Mouse (Mus musculus): ENCODE data around the gene Mgst2.

Gene Mgst2

GRCm38 (mm10) chr3:51654303-51655055 is 5.7 kb upstream of the Mgst2 start:
- no peak for DNase-seq (ENCODE audit: low read depth, low spot score)

- no peak for DNase-seq (ENCODE audit: low read depth, low spot score)
These were observed 745 bp upstream of the Mgst2 start for GRCm38 (mm10) chr3:51659415-51659814.

- no peak for DNase-seq (ENCODE audit: low read depth, low spot score)
These were observed 689 bp downstream of the Mgst2 start for GRCm38 (mm10) chr3:51660821-51661276.

GRCm38 (mm10) chr3:51661376-51661775 is 1.2 kb downstream of the Mgst2 start:
- no peak for DNase-seq (ENCODE audit: low read depth, low spot score)

- DNase-seq (ENCODE audit: low read depth, low spot score): no peak
These were observed 1.9 kb downstream of the Mgst2 start for GRCm38 (mm10) chr3:51661880-51662550.

GRCm38 (mm10) chr3:51662557-51662956 is 2.4 kb downstream of the Mgst2 start:
- no peak for DNase-seq (ENCODE audit: low read depth, low spot score)

GRCm38 (mm10) chr3:51668607-51669006 is 8.4 kb downstream of the Mgst2 start:
- no peak for DNase-seq (ENCODE audit: low read depth, low spot score)

GRCm38 (mm10) chr3:51670414-51671070 is 10.4 kb downstream of the Mgst2 start:
- DNase-seq (ENCODE audit: low read depth, low spot score): no peak

GRCm38 (mm10) chr3:51671071-51671469 is 10.9 kb downstream of the Mgst2 start:
- no peak for DNase-seq (ENCODE audit: low read depth, low spot score)

- DNase-seq (ENCODE audit: low read depth, low spot score): no peak
These were observed 12.5 kb downstream of the Mgst2 start for GRCm38 (mm10) chr3:51672631-51673030.

GRCm38 (mm10) chr3:51673408-51674086 is 13.4 kb downstream of the Mgst2 start:
- DNase-seq (ENCODE audit: low read depth, low spot score): no peak

- no peak for DNase-seq (ENCODE audit: low read depth, low spot score)
These were observed 14.8 kb downstream of the Mgst2 start for GRCm38 (mm10) chr3:51674963-51675362.

- DNase-seq (ENCODE audit: low read depth, low spot score): no peak
These were observed 25.4 kb downstream of the Mgst2 start for GRCm38 (mm10) chr3:51685539-51685938.

- DNase-seq (ENCODE audit: low read depth, low spot score): no peak
These were observed 26.2 kb downstream of the Mgst2 start for GRCm38 (mm10) chr3:51686316-51686715.

- DNase-seq (ENCODE audit: low read depth, low spot score): no peak
These were observed 26.6 kb downstream of the Mgst2 start for GRCm38 (mm10) chr3:51686791-51687190.

GRCm38 (mm10) chr3:51688725-51689124 is 28.6 kb downstream of the Mgst2 start:
- no peak for DNase-seq (ENCODE audit: low read depth, low spot score)

GRCm38 (mm10) chr3:51693196-51693595 is 33.0 kb downstream of the Mgst2 start:
- no peak for DNase-seq (ENCODE audit: low read depth, low spot score)

- no peak for DNase-seq (ENCODE audit: low read depth, low spot score)
These were observed 34.4 kb downstream of the Mgst2 start for GRCm38 (mm10) chr3:51694576-51694975.

GRCm38 (mm10) chr3:51695713-51696112 is 35.6 kb downstream of the Mgst2 start:
- no peak for DNase-seq (ENCODE audit: low read depth, low spot score)

- DNase-seq (ENCODE audit: low read depth, low spot score): no peak
These were observed 37.8 kb downstream of the Mgst2 start for GRCm38 (mm10) chr3:51697931-51698330.

GRCm38 (mm10) chr3:51700123-51700522 is 40.0 kb downstream of the Mgst2 start:
- no peak for DNase-seq (ENCODE audit: low read depth, low spot score)

- DNase-seq (ENCODE audit: low read depth, low spot score): peak; percentile 28
These were observed 40.6 kb downstream of the Mgst2 start for GRCm38 (mm10) chr3:51700731-51701280.
